Mouse (Mus musculus): ENCODE results near the gene Oaf.

GRCm38 (mm10) chr9:43206022-43206390, 33.7 kb downstream of the Oaf start:
- TF ChIP-seq POLR2A (IDR thresholded peaks at IDR 0.05; ENCODE audit: low read depth, low read length): no peak
- TF ChIP-seq CTCF (IDR thresholded peaks at IDR 0.05; ENCODE audit: extremely low read depth, insufficient read length, insufficient replicate concordance, low read depth, low read length): no peak
